Mouse (Mus musculus) kidney, adult 2 months (tissue): ENCODE data around the gene Rora. TPM values are rescaled to one million over a fixed set of nuclear protein-coding genes. Genes with fewer than 3 reads are reported as not detected.

Experiments
- DNase-seq: peaks from one replicate; pipeline ENCODE4 v3.0.0; 2021
- H3K27ac ChIP-seq: fragments of 200-500 bp; 2 replicates; pipeline ENCODE4 v1.5.1; 2012; ENCODE audit warnings: low read depth, low read length, control low read depth, inconsistent platforms; ENCODE audit not compliant: insufficient read depth
- H3K27me3 ChIP-seq: fragments of 200-500 bp; replicated peaks from 2 replicates; pipeline ENCODE4 v1.6.1; 2012; ENCODE audit warnings: mild to moderate bottlenecking, moderate library complexity, low read length, inconsistent platforms; ENCODE audit not compliant: control insufficient read depth, insufficient read depth
- H3K36me3 ChIP-seq: fragments of 200-500 bp; 2 replicates; pipeline ENCODE4 v1.6.1; 2012; ENCODE audit warnings: mild to moderate bottlenecking, moderate library complexity, low read length, inconsistent platforms; ENCODE audit not compliant: control insufficient read depth, insufficient read depth
- H3K4me1 ChIP-seq: fragments of 200-500 bp; 2 replicates; pipeline ENCODE4 v1.6.1; 2011; ENCODE audit warnings: low read length; ENCODE audit not compliant: control insufficient read depth, insufficient read depth
- H3K4me3 ChIP-seq: fragments of 200-500 bp; 2 replicates; pipeline ENCODE4 v1.5.1; 2011; ENCODE audit warnings: mild to moderate bottlenecking, low read depth, low read length, control low read depth; ENCODE audit not compliant: insufficient read depth
- CTCF ChIP-seq: fragments of 200-500 bp; conservative IDR thresholded peaks from 2 replicates; pipeline ENCODE4 v1.5.1; 2011; ENCODE audit warnings: low read depth, mild to moderate bottlenecking, control low read depth, low read length, moderate library complexity, mixed read lengths; ENCODE audit not compliant: insufficient read depth, insufficient read length
- POLR2A ChIP-seq: fragments of 200-500 bp; IDR thresholded peaks from one replicate; pipeline ENCODE4 v1.6.1; 2011; ENCODE audit warnings: low read depth, low read length, control low read depth
- WGBS: fragments of 180-500 bp; shearing (Covaris S2); methylation state at CpG from one replicate; pipeline ENCODE4 v1.1.7; 2018; 5-methylcytosine and 5-hydroxymethylcytosine counted together
- polyA plus RNA-seq: library from polyadenylated mRNA; depleted of rRNA; stranded (reverse); fragments of >200 nt; gene quantifications from 2 replicates; pipeline ENCODE4 v1.2.3, GENCODE M21; 2012

Rora gene
- polyA plus RNA-seq, 1 experiment: 15.5 TPM

DNA sequence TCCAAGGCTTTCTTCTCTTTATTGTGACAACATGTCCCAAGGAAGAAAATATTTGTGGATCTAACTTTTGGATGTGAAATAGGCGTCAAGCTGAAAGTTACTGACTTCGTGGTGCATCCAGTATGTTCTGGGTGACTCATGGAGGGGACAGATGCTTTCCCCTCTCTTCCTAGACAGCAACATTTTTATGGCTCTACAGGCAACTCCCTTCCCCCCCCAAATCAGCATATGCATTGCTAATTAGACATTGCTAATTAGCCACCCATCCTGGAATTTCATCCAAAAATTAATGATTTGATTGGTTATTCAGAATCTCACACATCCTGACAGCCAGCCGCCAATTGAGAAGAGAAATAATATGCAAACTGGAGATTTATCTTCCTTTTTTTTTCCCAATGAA, 12.5 kb upstream of the Rora start:
- 84% methylated on average over 3 of the region's 3 CpGs for WGBS
- no peak for DNase-seq

DNA sequence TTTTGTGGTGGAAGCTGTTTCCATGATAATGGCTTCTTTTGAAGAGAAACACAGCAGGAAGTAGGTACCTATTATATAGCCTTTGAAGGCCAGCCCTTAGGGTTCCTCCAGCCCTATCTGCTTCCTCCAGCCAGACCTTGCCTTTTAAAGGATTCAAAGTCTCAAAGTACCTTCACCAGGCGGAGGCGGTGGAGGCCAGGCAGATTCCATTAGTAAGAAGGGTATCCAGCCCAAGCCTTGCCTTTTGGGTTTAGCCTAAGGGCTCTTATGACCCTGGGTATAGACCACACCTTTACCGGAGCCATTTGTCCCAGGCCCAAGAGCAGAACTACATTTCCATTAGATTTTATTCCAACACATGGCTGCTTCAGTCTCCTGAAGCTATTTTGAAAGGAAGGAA, 5.5 kb upstream of the Rora start:
- TF ChIP-seq CTCF (no peak), POLR2A (no peak)
- H3K27ac ChIP-seq: no peak overlapping the region
- no peaks in the 10 kb centered on the region for H3K36me3 ChIP-seq
- H3K4me3 ChIP-seq: no peak overlapping the region
- no peaks in the 10 kb centered on the region for H3K4me1 ChIP-seq
- DNase-seq: no peak
- no peaks in the 10 kb centered on the region for H3K27me3 ChIP-seq
- WGBS: 90% methylated on average over 3 of the region's 3 CpGs

More for the DNA sequence above, 12.5 kb upstream of the Rora start:
- Histone ChIP-seq H3K27me3 (no peaks in the 10 kb centered on the region; the same call in 1 of the 2 replicates), H3K4me3 (no peak overlapping the region), H3K4me1 (no peaks in the 10 kb centered on the region), H3K27ac (no peak overlapping the region), H3K36me3 (no peaks in the 10 kb centered on the region)
- TF ChIP-seq CTCF (no peak), POLR2A (no peak)

DNA sequence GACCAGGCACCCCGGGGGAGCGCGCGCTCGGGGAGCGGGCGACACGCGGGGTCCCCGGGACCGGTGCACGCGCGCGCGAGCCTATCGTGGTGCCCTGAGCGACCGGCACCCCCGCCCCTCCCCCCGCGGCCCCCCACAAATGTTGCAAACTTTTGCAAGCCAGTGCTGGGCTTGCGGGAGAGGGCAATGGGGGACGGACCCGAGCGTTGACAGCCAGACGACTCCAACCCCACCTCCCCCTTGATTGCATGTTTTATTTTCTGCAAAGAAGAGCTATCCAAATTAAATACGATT, 400 bp downstream of the Rora start:
- under 1% methylated on average over 28 of the region's 28 CpGs for WGBS
- Histone ChIP-seq H3K27me3 (no peaks in the 10 kb centered on the region), H3K36me3 (no peaks in the 10 kb centered on the region), H3K27ac (no peak overlapping the region), H3K4me1 (no peaks in the 10 kb centered on the region), H3K4me3 (peak overlapping the region; percentile 84)
- DNase-seq: peak; percentile 12
- TF ChIP-seq CTCF (no peak), POLR2A (no peak)

DNA sequence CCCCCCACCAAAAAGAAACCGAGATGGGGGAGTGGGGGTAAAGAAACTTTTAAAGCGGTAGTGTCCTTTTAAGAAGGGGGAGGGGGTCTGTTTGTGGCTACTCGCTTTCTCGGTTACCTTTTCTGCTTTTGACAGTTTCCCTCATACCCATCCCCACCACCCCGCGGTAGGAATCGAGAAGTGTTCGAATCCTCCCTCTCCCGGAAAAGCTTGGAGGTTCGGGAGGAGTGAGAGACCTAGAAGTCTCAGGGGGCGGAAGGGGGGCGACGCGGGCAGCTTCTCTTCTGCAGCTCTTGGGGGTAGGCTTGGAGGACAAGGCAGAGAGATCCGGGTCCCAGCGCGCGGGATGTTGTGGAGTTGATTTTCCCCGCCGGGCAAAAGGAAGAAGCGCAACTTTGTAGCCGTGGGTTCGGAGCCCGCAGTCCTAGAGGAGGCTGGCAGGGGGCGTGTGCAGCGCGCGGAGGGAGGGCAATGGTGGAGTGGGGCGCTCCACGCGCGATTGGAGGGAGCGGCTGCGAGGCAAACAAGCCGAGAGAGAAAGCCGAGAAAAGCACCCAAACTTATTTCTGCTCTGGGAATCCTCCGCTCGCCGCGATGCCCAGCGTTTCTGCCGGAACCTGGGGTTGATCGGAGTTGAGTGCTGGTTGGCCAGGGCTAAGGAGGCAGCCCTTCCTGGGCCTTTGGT, 889 bp downstream of the Rora start:
- peak; percentile 27 for DNase-seq
- Histone ChIP-seq H3K4me1 (no peaks in the 10 kb centered on the region), H3K27ac (no peak overlapping the region), H3K27me3 (no peaks in the 10 kb centered on the region), H3K36me3 (no peaks in the 10 kb centered on the region), H3K4me3 (peak overlapping the region; percentile 84)
- TF ChIP-seq CTCF: no peak
- TF ChIP-seq POLR2A: no peak
- under 1% methylated on average over 42 of the region's 43 CpGs for WGBS

DNA sequence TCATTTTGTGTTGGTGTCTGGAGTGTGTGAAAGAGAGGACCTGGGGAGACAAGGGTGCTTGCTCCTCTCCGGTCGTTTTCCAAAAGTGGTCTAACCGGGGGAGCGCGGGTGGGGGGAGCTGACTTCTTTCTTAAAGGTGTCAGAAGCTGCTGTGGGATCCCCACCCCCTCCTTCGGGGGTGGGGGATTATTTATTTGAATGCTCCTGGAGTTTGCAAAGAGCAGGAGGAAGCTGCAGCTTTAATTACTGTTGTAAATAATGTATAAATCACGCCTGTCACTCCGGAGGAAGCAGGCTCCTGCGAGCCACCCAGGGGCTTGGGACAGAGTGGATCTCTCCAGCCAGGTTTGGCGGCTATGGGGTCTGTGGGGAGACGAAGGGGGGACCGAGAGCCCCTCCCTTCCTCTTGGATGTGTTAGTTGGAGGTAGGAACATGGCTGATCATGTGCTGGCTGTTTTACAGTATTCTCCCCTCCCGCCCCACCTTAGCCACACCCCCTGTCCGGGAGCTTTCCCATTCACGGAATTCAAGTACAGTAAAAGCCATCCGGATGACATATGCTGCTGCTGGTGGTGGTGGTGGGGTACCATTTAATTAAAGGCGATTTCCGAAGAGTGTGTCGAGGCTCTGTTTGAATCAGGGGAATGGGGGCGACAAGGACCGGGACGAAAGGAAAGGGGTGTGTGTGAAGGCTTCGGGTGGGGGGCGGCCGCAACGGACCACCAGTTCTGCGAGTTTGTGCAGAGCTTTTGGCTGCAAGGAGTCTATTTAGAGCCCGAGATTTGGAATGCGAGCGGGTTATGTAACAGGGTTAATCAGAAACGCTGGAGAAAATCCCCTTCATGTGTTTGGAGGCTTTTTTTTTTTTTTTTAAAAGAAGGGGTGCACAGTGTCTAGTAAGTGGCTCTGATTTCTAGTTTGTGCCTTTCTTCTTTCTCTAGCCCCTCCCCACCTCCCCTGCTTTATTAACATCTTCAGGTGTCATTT, 1.7 kb downstream of the Rora start:
- TF ChIP-seq CTCF: no peak
- no peak for TF ChIP-seq POLR2A
- H3K4me1 ChIP-seq: no peaks in the 10 kb centered on the region
- no peaks in the 10 kb centered on the region for H3K27me3 ChIP-seq
- WGBS: 3% methylated on average over 31 of the region's 31 CpGs
- H3K4me3 ChIP-seq: peak overlapping the region; percentile 84
- peak; percentile 71 for DNase-seq
- peak overlapping the region; percentile 13; the same call in 1 of the 2 replicates for H3K27ac ChIP-seq
- no peaks in the 10 kb centered on the region for H3K36me3 ChIP-seq

DNA sequence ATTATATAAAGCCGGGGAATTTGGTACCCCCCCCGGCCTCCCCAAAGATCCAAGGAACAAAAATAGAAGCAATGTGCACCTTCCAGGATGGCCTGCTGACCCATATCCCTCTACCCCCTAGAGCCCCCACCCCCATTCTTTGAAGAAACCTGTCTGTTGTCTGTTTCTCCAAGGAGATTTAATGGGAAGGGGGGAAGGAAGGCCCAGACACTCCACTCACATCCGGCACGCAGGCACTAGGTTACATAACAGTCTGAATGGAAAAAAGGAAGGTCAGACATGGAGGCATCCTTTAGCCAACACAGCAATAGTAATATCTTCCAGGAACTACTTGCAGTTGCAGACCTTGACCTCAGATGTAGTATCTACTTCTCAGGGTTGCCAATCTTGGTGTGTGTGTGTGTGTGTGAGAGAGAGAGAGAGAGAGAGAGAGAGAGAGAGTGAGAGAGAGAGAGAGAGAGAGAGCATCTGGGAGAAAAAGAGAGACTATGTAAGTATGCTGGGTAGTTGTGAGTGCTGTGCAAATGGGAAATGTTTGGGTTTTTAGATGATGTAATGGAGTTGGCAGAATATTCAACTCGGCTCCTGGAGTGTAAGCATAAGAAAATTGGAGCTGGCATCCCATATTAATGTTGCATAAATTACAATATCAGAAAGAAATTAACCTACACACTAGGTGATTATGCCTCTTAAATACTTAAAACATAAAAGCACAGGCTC, 2.6 kb downstream of the Rora start:
- H3K27me3 ChIP-seq: no peaks in the 10 kb centered on the region
- DNase-seq: peak; percentile 76
- no peak overlapping the region for H3K4me3 ChIP-seq
- no peak overlapping the region for H3K27ac ChIP-seq
- no peaks in the 10 kb centered on the region for H3K4me1 ChIP-seq
- H3K36me3 ChIP-seq: no peaks in the 10 kb centered on the region
- no peak for TF ChIP-seq CTCF
- no peak for TF ChIP-seq POLR2A
- WGBS: 20% methylated on average over 5 of the region's 5 CpGs
